Mouse (Mus musculus): ENCODE data around the gene Klhl29.

Klhl29 gene

DNA sequence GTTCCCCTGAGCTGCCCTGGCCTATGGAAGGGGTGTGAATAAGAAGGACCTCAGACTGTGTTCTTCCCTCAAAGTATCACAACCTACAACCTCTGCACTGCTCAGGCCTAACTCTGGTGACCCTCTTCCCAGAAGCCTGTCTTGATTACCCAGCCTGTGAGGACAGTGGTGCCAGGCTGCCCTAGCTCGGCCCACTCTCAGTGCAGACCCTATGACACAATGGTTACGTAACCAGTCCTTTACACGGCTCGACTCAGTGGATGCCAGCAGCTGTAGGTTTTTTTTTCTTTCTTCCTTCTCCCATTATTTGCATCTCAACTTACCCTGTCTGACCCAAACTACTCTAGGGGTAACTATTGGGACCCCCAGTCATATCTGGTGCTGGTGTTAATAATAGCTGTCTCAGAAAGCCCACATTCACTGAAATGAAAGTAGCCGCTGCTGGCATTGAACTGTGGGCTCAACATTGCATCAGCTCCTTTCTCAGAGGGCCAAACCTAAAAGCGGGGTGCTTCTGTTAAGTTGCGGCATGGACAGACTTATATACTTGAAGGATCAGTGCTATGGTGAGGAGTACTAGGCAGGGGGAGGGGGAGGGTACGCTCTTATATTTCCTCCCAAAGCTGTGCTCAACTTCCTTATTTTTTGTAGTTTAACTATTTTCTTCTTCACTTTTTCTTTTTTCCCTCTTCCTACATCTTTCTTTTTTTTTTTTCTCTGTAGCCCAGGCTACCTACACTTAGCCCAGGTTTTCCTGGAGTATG is 152.9 kb downstream of the Klhl29 start:
- DNase-seq (ENCODE audit: low spot score), result no peak

GRCm38 (mm10) chr12:5219913-5220575 is 155.4 kb downstream of the Klhl29 start:
- DNase-seq (ENCODE audit: low spot score), result no peak

DNA sequence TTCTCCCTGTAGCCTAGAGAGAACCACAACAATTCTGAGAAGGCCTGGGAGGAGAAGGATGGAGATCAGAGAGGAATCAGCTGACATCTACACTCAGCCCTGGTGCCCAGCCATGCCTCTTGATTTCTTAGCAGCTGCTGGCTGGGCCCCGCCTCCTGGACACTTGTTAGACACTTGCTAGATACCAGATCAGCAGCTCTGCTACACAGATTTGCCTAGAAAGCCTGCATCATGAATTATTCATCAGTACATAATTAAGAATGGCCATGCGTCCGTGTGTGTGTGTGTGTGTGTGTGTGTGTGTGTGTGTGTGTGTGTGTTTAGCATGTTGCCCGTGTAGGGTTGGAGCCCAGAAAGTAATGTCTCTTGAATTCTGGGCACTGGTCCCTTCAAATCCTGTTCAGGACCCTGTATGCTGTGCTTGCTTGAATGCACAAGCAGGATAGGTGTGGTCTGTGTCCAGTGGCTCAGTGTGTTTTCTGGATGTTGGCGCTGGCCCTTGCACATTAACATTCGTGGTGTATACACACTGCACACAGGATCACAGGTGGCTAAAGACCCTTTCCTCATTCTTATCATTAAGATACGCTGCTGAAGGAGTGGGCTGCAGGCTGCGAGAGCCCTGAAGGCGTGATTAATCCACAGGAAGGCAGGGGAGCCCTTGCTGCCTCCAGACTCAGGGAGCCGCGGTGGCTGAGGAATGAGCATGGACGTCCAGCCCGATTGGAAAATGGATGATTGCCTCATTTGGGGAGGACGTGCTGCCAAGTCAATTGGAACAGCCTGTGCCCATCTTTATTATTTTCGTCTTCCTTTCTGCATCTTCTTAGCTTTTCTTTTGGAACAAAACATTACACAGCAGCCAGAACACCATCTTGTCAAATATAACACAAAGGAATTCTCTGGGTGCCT is 159.4 kb downstream of the Klhl29 start:
- DNase-seq (ENCODE audit: low spot score), result peak; percentile 26

GRCm38 (mm10) chr12:5214266-5214665 is 161.2 kb downstream of the Klhl29 start:
- no peak for DNase-seq (ENCODE audit: low spot score)

DNA sequence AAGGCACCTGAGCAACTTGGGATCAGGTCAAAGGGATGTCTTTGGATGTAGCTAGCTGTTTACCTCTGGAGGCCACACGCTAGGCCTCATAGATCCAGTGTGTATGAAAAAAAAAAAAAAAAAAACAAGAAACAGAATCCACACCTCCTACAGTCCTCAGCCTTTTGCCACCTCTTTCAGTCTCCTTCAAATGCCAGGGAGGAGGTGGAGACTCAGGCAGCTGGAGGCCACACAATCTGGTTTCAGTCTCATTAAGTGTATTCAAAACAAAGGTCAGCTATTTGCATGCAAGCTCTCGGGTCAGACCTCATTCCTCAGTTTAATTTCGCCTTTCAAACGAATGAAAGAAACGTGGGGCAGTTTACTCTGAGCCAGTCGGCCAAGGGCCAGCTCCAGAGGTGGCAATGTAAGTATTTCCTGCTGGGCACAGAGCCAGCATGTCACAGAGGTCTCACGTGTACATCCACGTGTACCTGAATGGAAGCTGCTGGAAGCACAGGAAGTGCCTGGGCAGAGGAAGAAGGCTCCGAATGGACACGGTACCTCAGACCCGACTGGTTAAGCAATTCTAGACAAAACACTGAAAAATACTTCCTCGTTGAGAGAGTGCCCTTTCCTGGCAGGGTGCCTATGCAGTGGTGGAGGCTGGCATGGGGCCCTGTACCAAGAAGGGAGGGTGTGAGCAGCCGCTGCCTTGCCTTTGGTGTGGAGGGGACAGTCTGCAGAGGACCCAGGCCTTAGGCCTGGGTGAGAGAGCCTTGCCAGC is 162.0 kb downstream of the Klhl29 start:
- DNase-seq (ENCODE audit: low spot score), result peak; percentile 64

GRCm38 (mm10) chr12:5211884-5212283 is 163.6 kb downstream of the Klhl29 start:
- DNase-seq (ENCODE audit: low spot score), result no peak

- no peak for DNase-seq (ENCODE audit: low spot score)
Observed at GRCm38 (mm10) chr12:5210786-5211185, 164.7 kb downstream of the Klhl29 start.

DNA sequence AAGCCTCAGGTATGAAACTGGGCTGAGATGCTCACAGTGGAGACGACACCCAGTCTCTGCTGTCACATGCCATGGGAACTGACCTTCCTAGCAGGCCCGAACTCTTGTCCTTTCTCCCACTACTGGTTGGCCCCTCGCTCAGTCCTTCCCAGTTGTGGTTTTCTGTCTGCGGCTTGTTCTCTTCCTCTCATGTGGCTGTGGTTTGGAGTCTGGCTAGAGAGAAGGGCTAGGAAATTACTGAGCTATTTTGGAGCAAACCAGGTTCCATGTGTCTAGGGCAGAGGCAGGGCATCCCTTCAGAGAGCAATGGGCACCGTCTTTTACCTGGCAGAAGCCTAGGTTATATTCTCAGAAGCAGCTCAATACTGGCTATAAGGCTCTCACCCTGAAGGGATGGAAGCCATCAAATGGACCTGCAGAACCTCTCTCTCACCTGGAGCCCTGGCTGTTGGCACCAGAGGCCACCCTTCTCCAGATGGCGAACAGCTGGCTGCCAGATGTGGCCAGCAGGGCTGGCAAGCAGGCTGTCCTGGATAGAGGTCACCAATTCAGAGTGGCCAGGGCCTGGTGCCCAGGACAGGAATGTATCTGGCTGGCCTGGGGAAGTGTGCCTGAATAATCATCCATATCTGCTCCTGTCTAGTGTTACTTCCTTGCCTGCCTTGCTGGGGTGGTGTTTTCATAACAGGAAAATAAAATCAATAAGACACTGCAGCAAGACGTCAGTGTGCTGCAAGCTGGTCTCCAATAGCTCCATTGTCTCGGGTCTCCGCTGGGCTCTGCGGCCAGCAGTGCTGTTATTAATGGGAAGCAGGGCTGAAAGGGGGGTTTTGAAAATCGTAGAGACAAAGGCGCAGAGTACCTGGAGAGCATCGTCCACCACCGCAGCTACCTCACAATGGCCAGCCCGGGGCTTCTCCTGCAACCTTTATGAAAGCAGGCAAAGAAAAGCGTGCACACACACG is 167.3 kb downstream of the Klhl29 start:
- DNase-seq (ENCODE audit: low spot score), result no peak

- no peak for DNase-seq (ENCODE audit: low spot score)
Observed at GRCm38 (mm10) chr12:5207172-5207571, 168.3 kb downstream of the Klhl29 start.

- DNase-seq (ENCODE audit: low spot score), result no peak
Observed at GRCm38 (mm10) chr12:5204071-5204840, 171.2 kb downstream of the Klhl29 start.

GRCm38 (mm10) chr12:5203385-5203784 is 172.1 kb downstream of the Klhl29 start:
- no peak for DNase-seq (ENCODE audit: low spot score)

- DNase-seq (ENCODE audit: low spot score), result no peak
Observed at GRCm38 (mm10) chr12:5198254-5198653, 177.2 kb downstream of the Klhl29 start.

DNA sequence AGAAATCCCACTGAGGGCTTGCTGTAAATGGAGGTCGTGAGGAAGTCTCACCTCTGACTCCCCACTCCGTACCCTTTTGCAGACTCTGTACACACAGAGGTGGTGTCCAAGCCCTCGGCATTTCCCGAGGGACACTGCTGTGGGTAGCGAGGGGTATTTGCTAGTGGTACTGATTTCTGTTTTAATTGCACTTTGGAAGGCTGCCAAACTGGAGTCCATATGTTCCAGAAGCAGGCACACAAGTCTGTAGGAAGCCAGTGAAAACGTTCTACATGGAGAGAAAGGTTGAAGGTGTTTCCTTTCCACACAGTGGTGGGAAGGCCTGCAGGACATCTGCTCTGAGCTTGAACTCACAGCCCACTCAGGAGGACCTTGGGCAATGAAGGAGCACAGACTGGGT is 181.3 kb downstream of the Klhl29 start:
- no peak for DNase-seq (ENCODE audit: low spot score)

DNA sequence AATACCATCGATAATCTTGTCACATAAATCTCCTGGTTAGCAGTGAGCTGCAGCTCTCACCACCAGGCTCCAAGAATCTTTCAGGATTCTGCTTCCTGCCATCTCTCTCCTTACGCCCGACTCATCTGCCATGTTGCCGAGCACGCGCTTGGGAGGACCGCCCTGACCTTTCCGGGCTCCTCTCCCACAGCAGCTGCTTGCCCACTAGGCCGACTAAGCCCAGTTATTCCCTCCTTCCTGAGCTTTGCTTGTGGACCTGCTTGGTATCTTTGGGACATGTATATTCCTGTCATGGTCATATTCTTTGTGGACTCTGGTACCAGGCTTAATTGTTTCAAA is 183.1 kb downstream of the Klhl29 start:
- DNase-seq (ENCODE audit: low spot score), result no peak

- peak; percentile 68 for DNase-seq (ENCODE audit: low spot score)
Observed at GRCm38 (mm10) chr12:5191628-5192379, 183.7 kb downstream of the Klhl29 start.

GRCm38 (mm10) chr12:5191206-5191605 is 184.3 kb downstream of the Klhl29 start:
- DNase-seq (ENCODE audit: low spot score), result no peak

- no peak for DNase-seq (ENCODE audit: low spot score)
Observed at GRCm38 (mm10) chr12:5189446-5190150, 185.9 kb downstream of the Klhl29 start.

DNA sequence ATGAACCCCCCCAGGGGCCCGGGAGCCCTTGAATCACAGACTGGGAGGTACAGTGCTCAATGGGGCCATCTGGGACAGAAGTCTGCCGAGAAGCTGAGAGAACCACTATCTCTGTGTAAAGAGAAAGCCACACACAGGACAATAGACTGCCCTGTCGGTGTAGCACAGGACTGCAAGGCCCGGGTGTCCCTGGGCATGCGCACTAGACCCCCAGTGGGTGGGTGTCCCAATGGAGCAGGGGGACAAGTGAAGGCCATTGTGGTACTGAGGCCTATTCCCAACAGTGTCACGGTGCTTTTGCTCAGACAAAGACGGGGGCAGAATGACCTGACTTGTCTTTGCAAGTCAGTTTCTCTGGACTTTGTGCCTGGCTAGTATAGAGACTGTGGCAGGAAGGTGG is 186.6 kb downstream of the Klhl29 start:
- no peak for DNase-seq (ENCODE audit: low spot score)

All from testis, postnatal 14 days (tissue).